Mouse (Mus musculus) forebrain, embryonic 12.5 days (tissue): Measurements from ENCODE around the gene Cers3. TPM values are rescaled to one million over a fixed set of nuclear protein-coding genes. Genes with fewer than 3 reads are reported as not detected.

ENCODE experiments used
- ATAC-seq: fragments of 200-750 bp; cut with Nextera tagmentation; 2 replicates; pipeline ENCODE4 v1.8.0; 2017; ENCODE audit warnings: moderate TSS enrichment; ENCODE audit not compliant: low FRiP score
- H3K27ac ChIP-seq: fragments of 300-500 bp; sonication (generic); 2 replicates; pipeline ENCODE4 v1.5.1; 2016; ENCODE audit warnings: mild to moderate bottlenecking
- H3K27me3 ChIP-seq: fragments of 300-500 bp; sonication (generic); 2 replicates; pipeline ENCODE4 v1.6.1; 2016; ENCODE audit warnings: mild to moderate bottlenecking
- H3K36me3 ChIP-seq: fragments of 300-500 bp; sonication (generic); replicated peaks from 2 replicates; pipeline ENCODE4 v1.6.1; 2016; ENCODE audit warnings: mild to moderate bottlenecking
- H3K4me1 ChIP-seq: fragments of 300-500 bp; sonication (generic); 2 replicates; pipeline ENCODE4 v1.6.1; 2016
- H3K4me2 ChIP-seq: fragments of 300-500 bp; sonication (generic); 2 replicates; pipeline ENCODE4 v1.6.1; 2016; ENCODE audit warnings: mild to moderate bottlenecking, moderate library complexity
- H3K4me3 ChIP-seq: fragments of 300-500 bp; sonication (generic); replicated peaks from 2 replicates; pipeline ENCODE4 v1.5.1; 2016; ENCODE audit warnings: mild to moderate bottlenecking
- H3K9ac ChIP-seq: fragments of 300-500 bp; sonication (generic); 2 replicates; pipeline ENCODE4 v1.6.1; 2016; ENCODE audit warnings: mild to moderate bottlenecking
- H3K9me3 ChIP-seq: fragments of 300-500 bp; sonication (generic); 2 replicates; pipeline ENCODE4 v1.6.1; 2016
- WGBS: fragments of 180-500 bp; shearing (Covaris S2); methylation state at CpG from one replicate; pipeline ENCODE4 v1.1.7; 2016; 5-methylcytosine and 5-hydroxymethylcytosine counted together
- polyA plus RNA-seq: library from polyadenylated mRNA; unstranded; fragments of >200 nt; fragmentation: Nextera tagmentation; extraction: Ambion mirVana; gene quantifications from 2 replicates; pipeline ENCODE4 v1.2.1, GENCODE M21; 2016

The Cers3 gene
- polyA plus RNA-seq, 1 experiment from 2014 or later = 1.4 TPM

DNA sequence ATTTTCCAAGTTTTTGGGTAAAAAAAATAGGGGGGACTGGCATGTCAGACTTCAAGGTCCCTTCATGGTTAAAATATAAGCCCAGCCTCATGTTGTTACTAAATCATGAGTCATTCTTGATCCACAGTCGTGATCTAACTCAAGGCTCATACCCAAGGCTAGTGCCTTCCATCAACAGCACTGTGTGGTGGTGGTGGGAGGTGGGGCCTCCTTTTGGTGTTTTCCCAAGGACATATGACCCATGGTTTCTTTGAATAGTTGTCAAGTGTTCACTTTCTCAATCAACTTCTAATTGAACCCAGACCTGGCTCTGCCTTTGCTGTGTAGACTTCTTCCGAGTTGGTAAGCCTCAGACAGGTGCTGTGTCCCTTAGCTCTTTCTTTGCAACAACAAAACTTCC is 44.5 kb downstream of the Cers3 start:
- H3K4me2 ChIP-seq = no peak overlapping the region
- no peak for ATAC-seq
- no peaks in the 10 kb centered on the region for H3K27me3 ChIP-seq
- no peaks in the 10 kb centered on the region for H3K9me3 ChIP-seq
- no peaks in the 10 kb centered on the region for H3K36me3 ChIP-seq
- H3K4me1 ChIP-seq = peaks cover 5% of the 10 kb centered on the region; the same call in 1 of the 2 replicates
- whole genome bisulfite sequencing = 74% methylated on average over 2 of the region's 2 CpGs
- no peak overlapping the region for H3K27ac ChIP-seq
- no peak overlapping the region for H3K9ac ChIP-seq
- no peak overlapping the region for H3K4me3 ChIP-seq

DNA sequence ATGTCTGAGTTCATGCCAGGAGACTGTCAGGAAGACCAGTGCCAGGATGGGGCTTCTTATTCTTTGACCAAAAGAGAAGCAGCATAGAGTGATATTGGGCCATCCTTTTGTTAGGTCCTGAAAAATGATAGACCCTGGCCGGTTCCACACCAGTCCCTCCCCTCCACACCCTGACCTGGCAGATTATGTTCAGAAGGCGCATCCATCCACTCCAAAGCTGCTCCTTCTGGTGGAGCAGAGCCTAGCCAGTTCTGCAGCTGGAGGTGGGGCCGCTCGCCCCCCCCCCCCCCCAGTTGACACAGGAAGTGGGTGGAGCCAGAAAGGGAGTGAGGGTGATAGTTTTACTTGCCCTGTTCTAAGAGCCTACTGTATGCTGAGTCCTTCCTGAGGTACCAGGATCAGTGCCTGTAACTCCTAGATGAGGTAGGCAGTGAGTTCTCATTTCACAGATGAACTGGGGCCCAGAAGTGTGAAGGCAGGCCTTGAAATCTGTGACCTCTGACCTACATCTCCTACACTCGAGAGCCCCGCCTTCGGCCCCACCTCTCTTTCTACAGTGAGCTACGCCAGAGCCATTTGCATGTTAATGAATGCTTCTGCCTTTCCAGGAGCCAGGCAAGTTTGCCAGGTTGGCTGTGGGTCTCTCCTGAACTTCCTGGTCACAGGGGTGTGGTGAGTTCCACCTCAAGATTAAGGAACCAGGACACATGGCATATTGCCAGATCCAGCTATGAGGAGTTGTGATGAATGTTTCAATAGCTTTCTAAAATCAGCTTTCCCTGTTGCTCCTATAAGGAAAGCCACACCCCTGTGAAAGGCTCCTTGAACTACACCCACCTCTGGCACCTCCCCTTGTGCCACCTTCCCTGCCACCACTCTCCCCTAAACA is 46.8 kb downstream of the Cers3 start:
- 23% methylated on average over 8 of the region's 8 CpGs for WGBS
- H3K27ac ChIP-seq = no peak overlapping the region
- H3K36me3 ChIP-seq = no peaks in the 10 kb centered on the region

DNA sequence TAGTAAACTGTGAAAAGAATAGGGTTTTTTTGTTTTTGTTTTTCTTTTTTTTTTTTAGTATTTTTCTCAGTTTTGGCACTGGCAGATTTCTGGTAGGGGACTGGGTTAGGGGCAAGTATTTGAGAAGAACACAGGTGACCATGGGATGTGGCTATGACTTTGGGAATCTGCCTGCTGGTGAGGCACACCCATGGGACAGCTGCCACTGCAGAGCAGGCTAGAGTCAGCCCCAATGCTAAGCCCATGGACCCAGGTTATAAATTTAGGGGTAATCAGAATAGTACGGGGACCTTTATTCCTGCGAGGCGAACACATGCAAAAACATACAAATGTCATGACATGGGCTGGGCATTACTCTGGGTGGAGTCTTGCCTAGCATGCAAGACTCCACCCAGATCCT is 47.7 kb downstream of the Cers3 start:
- no peak overlapping the region for H3K4me3 ChIP-seq
- no peak overlapping the region for H3K9ac ChIP-seq
- WGBS = 89% methylated on average over 3 of the region's 3 CpGs
- H3K4me1 ChIP-seq = peaks cover 5% of the 10 kb centered on the region; the same call in 1 of the 2 replicates
- H3K4me2 ChIP-seq = no peak overlapping the region
- no peak overlapping the region for H3K27ac ChIP-seq
- no peaks in the 10 kb centered on the region for H3K9me3 ChIP-seq
- H3K36me3 ChIP-seq = no peaks in the 10 kb centered on the region
- ATAC-seq = no peak
- H3K27me3 ChIP-seq = no peaks in the 10 kb centered on the region

More for the DNA sequence above, 46.8 kb downstream of the Cers3 start:
- no peak overlapping the region for H3K4me3 ChIP-seq
- H3K9me3 ChIP-seq = no peaks in the 10 kb centered on the region
- H3K9ac ChIP-seq = no peak overlapping the region
- no peak for ATAC-seq
- no peaks in the 10 kb centered on the region for H3K27me3 ChIP-seq
- no peak overlapping the region for H3K4me2 ChIP-seq
- H3K4me1 ChIP-seq = peaks cover 5% of the 10 kb centered on the region; the same call in 1 of the 2 replicates

DNA sequence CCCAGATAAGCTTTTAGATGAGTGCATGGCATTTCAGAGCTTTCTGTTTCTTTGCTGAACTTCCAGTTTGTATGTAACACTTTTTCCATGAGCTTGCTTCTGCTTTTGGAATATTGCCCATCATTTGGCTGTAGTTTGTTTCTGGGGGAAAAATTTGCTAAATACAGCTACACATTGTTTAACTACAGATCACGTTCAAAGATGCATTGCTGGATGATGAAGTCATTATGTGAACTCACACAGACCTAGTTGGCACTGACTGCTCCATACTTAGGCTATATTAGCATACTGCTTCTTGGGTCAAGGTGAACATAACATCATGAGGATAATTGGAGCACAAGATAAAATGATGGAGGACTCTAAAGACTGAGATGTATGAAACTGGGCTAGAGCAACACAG is 53.6 kb downstream of the Cers3 start:
- Histone ChIP-seq H3K4me1 (no peaks in the 10 kb centered on the region), H3K9me3 (no peaks in the 10 kb centered on the region), H3K4me3 (no peak overlapping the region), H3K27ac (no peak overlapping the region), H3K36me3 (no peaks in the 10 kb centered on the region), H3K9ac (no peak overlapping the region), H3K4me2 (no peak overlapping the region), H3K27me3 (no peaks in the 10 kb centered on the region)
- WGBS = 65% methylated on average over 1 of the region's 1 CpGs
- ATAC-seq = no peak

DNA sequence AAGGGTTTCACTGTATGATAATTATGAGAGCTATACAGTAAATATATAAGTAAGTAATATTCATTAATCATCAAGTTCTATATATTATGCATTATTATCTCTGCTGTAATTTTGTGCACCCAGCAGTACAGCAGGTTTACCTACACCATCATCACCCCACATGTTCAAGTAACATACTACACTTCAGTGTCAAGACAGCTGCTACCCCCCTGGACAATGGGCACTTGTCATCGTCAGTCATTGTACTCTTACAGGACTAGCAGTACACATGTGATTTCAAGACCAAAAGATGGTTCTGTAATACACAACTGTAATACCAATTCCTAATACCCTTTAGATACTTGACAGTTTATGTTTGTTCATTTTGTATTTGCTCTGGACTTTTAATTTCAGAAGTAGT is 54.0 kb downstream of the Cers3 start:
- Histone ChIP-seq H3K9ac (no peak overlapping the region), H3K36me3 (no peaks in the 10 kb centered on the region), H3K4me2 (no peak overlapping the region), H3K4me3 (no peak overlapping the region), H3K27me3 (no peaks in the 10 kb centered on the region), H3K9me3 (no peaks in the 10 kb centered on the region), H3K4me1 (no peaks in the 10 kb centered on the region), H3K27ac (no peak overlapping the region)
- ATAC-seq = no peak
- WGBS = 84% methylated on average over 1 of the region's 1 CpGs

DNA sequence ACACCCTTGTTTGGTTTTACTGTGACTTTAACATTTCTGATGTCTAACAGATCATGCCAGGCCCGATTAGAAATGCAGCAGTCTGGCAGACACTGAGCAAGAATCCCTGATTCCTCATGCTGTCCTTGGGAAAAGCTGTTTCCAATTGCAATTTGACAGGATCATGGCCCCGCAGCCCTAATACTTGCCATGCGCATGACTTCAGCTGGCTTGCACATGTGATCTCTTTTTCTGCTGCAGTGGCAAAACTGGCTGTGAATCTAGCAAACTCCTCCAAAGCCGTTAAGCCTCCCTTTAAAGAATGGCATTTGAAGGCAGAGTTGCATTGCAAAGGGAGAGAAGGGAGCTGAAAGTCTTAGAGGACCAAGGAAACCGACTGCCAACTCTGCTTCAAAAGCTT is 55.5 kb downstream of the Cers3 start:
- Histone ChIP-seq H3K9me3 (no peaks in the 10 kb centered on the region), H3K27me3 (no peaks in the 10 kb centered on the region), H3K9ac (no peak overlapping the region), H3K36me3 (no peaks in the 10 kb centered on the region), H3K27ac (no peak overlapping the region), H3K4me3 (no peak overlapping the region), H3K4me1 (no peaks in the 10 kb centered on the region), H3K4me2 (no peak overlapping the region)
- no peak for ATAC-seq
- 51% methylated on average over 5 of the region's 5 CpGs for WGBS

DNA sequence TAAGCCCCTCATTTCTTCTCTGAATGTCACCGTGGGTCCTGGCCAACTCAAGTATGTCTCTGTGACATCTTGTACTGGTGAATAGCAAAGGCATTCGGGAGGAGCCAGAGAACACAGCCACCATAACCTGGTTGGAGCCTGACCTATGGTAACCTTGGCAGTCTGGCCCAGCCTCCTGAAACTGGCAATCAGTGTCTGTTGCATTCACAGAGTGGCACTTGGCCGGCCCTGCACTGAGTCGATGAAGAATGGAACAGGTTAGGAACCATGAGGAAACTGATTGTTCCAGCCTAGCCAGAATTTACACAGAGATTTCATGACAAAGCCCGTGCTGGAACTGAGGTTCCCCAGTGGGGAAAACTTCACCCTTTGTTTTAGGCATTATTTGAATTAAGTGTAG is 57.5 kb downstream of the Cers3 start:
- Histone ChIP-seq H3K4me2 (no peak overlapping the region), H3K27me3 (no peaks in the 10 kb centered on the region), H3K4me3 (no peak overlapping the region), H3K4me1 (no peaks in the 10 kb centered on the region), H3K27ac (no peak overlapping the region), H3K36me3 (no peaks in the 10 kb centered on the region), H3K9me3 (no peaks in the 10 kb centered on the region), H3K9ac (no peak overlapping the region)
- 77% methylated on average over 5 of the region's 5 CpGs for WGBS
- ATAC-seq = no peak

DNA sequence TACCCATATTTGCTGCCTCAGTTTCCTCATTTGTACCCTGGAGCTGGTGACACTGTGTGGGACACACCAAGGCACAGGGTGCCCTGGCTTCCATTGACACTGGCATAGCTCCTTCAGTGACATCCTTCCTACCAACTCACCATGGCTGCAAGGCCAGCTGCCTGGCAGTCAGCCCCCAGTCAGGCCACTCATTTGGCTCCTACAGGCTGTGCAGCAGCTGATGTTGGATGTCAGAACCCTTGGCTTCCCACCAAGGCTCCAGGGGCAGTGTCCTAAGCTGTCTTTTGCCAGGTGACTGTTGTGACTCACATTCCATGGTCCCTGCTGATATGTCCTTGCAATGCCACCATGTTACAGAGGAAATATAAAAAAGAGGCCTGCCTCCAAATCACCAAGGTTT is 58.5 kb downstream of the Cers3 start:
- Histone ChIP-seq H3K4me2 (no peak overlapping the region), H3K27ac (no peak overlapping the region), H3K9me3 (no peaks in the 10 kb centered on the region), H3K36me3 (no peaks in the 10 kb centered on the region), H3K27me3 (no peaks in the 10 kb centered on the region), H3K9ac (no peak overlapping the region), H3K4me3 (no peak overlapping the region), H3K4me1 (no peaks in the 10 kb centered on the region)
- no peak for ATAC-seq

DNA sequence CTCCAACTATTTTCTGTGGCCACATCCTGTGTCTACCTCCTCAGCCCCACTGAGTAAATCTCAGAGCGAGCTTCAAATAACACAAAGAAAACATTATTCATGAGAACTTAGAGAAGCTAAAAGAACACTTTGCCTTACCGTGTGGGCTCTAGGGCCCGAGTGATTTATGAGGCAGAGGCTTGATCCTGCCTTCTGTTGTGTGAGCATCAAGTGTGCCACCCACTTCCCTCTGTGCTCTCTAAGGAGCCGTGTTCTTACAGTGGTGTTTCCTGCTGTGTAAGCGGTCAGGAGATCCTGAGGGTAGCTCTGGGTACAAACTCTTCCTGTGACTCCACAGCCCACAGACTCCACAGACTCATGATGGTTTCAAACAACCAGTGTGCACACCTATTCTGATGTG is 60.5 kb downstream of the Cers3 start:
- 54% methylated on average over 5 of the region's 5 CpGs for WGBS
- Histone ChIP-seq H3K27ac (no peak overlapping the region), H3K9me3 (no peaks in the 10 kb centered on the region), H3K27me3 (no peaks in the 10 kb centered on the region), H3K4me3 (no peak overlapping the region), H3K36me3 (no peaks in the 10 kb centered on the region), H3K4me1 (no peaks in the 10 kb centered on the region), H3K9ac (no peak overlapping the region), H3K4me2 (no peak overlapping the region)
- ATAC-seq = no peak

DNA sequence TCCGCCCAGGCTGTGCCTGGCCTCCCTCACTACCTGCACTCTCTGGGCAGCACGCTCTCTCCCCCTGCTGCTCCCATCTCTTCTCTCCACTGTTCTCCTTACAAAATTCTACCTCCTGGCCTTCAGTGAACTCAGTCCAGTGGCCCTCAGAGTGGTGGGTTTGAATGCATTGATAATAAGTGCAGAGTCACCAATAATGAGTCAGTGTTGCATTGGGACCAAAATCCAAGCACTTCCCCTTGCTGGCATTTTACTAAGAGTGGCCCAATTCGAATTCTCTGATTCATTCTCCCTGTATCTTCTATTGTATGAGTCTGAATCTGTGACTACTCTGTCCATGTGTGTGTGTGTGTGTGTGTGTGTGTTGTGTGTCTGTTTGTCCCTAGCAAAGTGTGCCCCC is 63.5 kb downstream of the Cers3 start:
- 68% methylated on average over 3 of the region's 3 CpGs for WGBS
- H3K36me3 ChIP-seq = no peaks in the 10 kb centered on the region
- H3K27me3 ChIP-seq = no peaks in the 10 kb centered on the region
- no peak overlapping the region for H3K9ac ChIP-seq
- H3K27ac ChIP-seq = no peak overlapping the region
- no peaks in the 10 kb centered on the region for H3K4me1 ChIP-seq
- H3K9me3 ChIP-seq = no peaks in the 10 kb centered on the region
- ATAC-seq = no peak
- H3K4me3 ChIP-seq = no peak overlapping the region
- no peak overlapping the region for H3K4me2 ChIP-seq

DNA sequence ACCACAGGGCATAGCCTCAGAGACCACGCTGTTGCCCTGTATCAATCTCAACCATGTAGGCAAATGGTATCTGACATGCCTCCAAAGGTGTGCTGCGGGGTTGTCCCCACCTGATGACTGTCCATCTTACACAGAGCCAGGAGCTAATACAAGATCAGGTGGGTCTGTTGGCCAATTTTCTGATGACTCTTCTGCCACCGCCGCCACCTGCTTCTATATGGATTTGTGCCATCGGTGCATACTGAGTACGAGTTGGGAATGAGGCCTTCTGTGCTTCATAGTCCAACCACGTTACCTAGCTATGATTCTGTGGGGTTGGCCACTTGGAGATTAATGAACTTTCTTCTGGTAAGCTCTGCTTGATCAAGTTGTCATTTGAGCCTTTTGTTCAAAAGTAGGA is 67.1 kb downstream of the Cers3 start:
- H3K4me2 ChIP-seq = no peak overlapping the region
- WGBS = 96% methylated on average over 7 of the region's 7 CpGs
- no peaks in the 10 kb centered on the region for H3K4me1 ChIP-seq
- H3K27me3 ChIP-seq = no peaks in the 10 kb centered on the region
- H3K36me3 ChIP-seq = no peaks in the 10 kb centered on the region
- no peak overlapping the region for H3K4me3 ChIP-seq
- no peak overlapping the region for H3K27ac ChIP-seq
- H3K9ac ChIP-seq = no peak overlapping the region
- ATAC-seq = no peak
- no peaks in the 10 kb centered on the region for H3K9me3 ChIP-seq

GRCm38 (mm10) chr7:66811294-66811693 is 68.0 kb downstream of the Cers3 start:
- H3K27me3 ChIP-seq = no peaks in the 10 kb centered on the region
- WGBS = 91% methylated on average over 1 of the region's 1 CpGs
- no peak overlapping the region for H3K4me3 ChIP-seq
- no peaks in the 10 kb centered on the region for H3K36me3 ChIP-seq
- no peak overlapping the region for H3K9ac ChIP-seq
- no peak for ATAC-seq
- no peaks in the 10 kb centered on the region for H3K9me3 ChIP-seq
- H3K27ac ChIP-seq = no peak overlapping the region
- no peak overlapping the region for H3K4me2 ChIP-seq
- H3K4me1 ChIP-seq = no peaks in the 10 kb centered on the region

GRCm38 (mm10) chr7:66812289-66812688 is 69.0 kb downstream of the Cers3 start:
- 90% methylated on average over 4 of the region's 4 CpGs for WGBS
- Histone ChIP-seq H3K4me2 (no peak overlapping the region), H3K27me3 (no peaks in the 10 kb centered on the region), H3K27ac (no peak overlapping the region), H3K36me3 (no peaks in the 10 kb centered on the region), H3K4me3 (no peak overlapping the region), H3K9me3 (no peaks in the 10 kb centered on the region), H3K9ac (no peak overlapping the region), H3K4me1 (no peaks in the 10 kb centered on the region)
- no peak for ATAC-seq
